Mouse (Mus musculus) hematopoietic stem cell, adult 5-6 weeks (primary cell): ENCODE data around the gene Raf1. TPM values are rescaled to one million over a fixed set of nuclear protein-coding genes. Genes with fewer than 3 reads are reported as not detected.

ENCODE experiments used
- ATAC-seq, 2 experiments: fragments of 125-278 bp in 1 of 2; replicated peaks in 1 of 2; 2 replicates each; pipeline ENCODE4 v1.8.0; 2016 to 2017; ENCODE audit warnings: inconsistent platforms in 2 of 2, mild to moderate bottlenecking in 2 of 2, moderate number of reproducible peaks in 2 of 2, low read depth in 1 of 2, moderate TSS enrichment in 1 of 2; ENCODE audit not compliant: low FRiP score in 2 of 2, poor library complexity in 2 of 2, severe bottlenecking in 2 of 2, insufficient read depth in 1 of 2, low TSS enrichment in 1 of 2
- total RNA-seq: library from RNA; stranded (forward); fragments of 172-1452, 232-1000 nt; gene quantifications from 2 replicates; pipeline ENCODE4 v1.2.3, GENCODE M21; 2017

The Raf1 gene
- total RNA-seq, 1 experiment from 2014 or later, result 90.6 TPM

DNA sequence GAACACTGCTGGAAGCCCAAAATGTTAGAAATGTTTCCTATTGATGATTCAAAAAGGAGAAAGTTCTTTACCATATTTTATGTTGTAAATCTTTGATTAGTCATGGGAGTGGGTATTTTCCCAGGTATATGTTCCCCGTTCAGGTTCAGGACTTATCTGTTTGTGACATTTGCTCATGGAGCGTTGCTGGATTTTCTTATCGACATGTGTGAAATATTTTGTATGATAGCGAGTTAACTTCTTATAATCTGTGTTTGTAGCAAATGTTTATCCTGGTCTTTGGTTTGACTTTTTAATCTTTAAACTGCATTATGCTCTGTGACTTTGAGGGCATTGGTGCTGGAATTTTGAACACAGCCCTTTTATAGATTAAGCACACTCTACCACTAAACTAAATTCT lies 12.2 kb upstream of the Raf1 start:
- ATAC-seq, result no peak

GRCm38 (mm10) chr6:115687753-115688152 lies 11.3 kb upstream of the Raf1 start:
- no peak for ATAC-seq

GRCm38 (mm10) chr6:115684851-115685646 lies 8.6 kb upstream of the Raf1 start:
- no peak; a peak in 1 of 4 replicates for ATAC-seq

GRCm38 (mm10) chr6:115684271-115684670 lies 7.8 kb upstream of the Raf1 start:
- ATAC-seq, result no peak

- no peak for ATAC-seq
Observed at GRCm38 (mm10) chr6:115681066-115681465, 4.6 kb upstream of the Raf1 start.

DNA sequence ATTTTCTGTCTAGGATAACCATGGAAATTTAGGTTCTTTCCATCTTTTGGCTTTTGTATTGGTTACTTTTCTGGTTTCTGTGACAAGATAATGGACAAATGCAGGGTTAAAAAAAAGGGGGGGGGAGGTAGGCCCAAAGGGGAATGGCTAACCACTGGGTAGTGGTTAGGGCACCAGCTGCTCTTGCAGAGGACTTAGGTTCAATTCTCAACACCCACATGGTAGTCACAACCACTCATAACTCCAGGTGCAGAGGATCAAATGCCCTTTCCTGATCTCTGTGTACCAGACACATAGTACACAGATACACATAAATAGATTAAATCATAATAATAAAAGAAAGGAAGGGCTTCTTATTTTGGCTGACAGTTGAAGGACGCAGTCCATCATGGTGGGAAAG lies 1.6 kb upstream of the Raf1 start:
- no peak for ATAC-seq

- ATAC-seq, result no peak
Observed at GRCm38 (mm10) chr6:115677441-115677840, 1.0 kb upstream of the Raf1 start.

- ATAC-seq, result peak; percentile 18 to 35; a peak in 1 of 4 replicates
Observed at GRCm38 (mm10) chr6:115675508-115676336, 713 bp downstream of the Raf1 start.

GRCm38 (mm10) chr6:115675166-115675507 lies 1.3 kb downstream of the Raf1 start:
- no peak for ATAC-seq

DNA sequence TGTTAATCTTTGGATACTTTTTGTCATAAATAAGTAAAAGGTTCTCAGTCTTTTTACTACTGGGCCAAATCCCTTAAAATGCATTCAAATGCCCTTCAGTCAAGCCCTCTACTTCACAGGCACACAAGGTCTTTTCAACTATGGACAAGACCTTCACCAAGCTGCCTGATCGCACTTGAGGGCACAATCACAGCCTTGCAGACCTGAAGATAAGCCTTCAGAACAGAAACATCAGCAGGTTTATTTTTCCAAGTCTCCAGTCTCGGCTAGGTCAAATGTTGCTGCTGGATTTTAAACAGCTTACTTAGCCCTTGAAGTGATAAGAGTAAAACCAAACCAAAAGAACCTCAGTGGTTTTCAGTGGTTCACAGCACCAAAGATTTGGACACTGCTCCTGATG lies 2.1 kb downstream of the Raf1 start:
- no peak for ATAC-seq

GRCm38 (mm10) chr6:115672700-115673099 lies 3.7 kb downstream of the Raf1 start:
- no peak for ATAC-seq

GRCm38 (mm10) chr6:115666641-115667040 lies 9.8 kb downstream of the Raf1 start:
- ATAC-seq, result peak in 1 of 2 experiments; percentile 84; a peak in 2 of 4 replicates

DNA sequence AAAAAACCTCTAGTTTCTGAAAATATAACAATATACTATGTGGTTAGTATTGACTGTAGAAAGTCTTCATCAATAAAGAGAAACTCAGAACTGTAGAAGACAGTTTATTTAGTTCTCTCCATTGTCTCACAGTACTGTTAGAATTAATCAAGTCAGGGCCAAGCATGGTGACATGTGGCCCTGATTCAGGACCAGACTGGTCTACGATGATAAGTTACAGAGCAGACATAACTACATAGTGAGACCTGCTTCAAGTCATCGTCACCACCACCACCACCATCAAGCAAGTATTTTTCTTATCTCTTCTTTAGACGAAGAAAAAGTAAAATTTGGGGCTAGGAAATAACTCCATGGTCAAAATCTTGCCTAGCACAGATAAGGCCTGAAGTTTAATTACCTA lies 12.2 kb downstream of the Raf1 start:
- ATAC-seq, result no peak

DNA sequence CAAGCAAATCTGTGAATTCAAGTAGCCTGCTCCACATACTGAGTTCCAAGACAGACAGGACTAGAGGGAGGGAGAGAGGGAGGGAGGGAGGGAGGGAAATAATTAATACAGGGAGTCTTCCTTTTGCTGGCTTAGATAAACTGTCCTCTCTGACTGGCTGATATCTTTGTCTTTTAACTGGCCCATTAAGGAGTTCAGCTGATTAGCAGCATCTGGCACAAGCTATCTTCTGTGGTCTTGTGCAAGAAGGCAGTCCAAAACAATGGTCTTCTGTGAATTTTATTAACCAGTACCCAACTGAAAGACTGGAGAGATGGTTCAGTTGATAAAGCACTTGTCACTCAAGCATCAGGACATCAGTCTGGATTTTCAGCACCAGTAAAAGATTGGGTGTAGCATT lies 17.6 kb downstream of the Raf1 start:
- ATAC-seq, result no peak; a peak in 1 of 4 replicates

- no peak for ATAC-seq
Observed at GRCm38 (mm10) chr6:115653939-115654338, 22.5 kb downstream of the Raf1 start.

DNA sequence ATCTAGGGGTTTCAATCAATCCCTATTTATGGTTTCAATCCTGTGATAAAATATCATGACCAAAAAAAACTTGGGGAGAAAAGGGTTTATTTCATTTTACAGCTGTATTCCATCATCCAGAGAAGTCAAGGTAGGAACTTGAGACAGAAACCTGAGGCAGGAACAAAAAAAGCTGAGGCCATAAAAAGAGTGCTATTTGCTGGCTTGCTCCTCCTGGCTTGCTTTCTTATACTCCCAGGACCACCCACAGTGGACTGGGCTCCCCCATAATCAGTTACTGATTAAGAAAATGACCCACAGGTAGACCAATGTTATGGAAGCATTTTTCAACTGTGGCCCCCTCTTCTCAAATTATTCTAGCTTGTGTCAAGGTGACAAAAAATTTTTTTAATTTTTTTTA lies 24.7 kb downstream of the Raf1 start:
- no peak for ATAC-seq

DNA sequence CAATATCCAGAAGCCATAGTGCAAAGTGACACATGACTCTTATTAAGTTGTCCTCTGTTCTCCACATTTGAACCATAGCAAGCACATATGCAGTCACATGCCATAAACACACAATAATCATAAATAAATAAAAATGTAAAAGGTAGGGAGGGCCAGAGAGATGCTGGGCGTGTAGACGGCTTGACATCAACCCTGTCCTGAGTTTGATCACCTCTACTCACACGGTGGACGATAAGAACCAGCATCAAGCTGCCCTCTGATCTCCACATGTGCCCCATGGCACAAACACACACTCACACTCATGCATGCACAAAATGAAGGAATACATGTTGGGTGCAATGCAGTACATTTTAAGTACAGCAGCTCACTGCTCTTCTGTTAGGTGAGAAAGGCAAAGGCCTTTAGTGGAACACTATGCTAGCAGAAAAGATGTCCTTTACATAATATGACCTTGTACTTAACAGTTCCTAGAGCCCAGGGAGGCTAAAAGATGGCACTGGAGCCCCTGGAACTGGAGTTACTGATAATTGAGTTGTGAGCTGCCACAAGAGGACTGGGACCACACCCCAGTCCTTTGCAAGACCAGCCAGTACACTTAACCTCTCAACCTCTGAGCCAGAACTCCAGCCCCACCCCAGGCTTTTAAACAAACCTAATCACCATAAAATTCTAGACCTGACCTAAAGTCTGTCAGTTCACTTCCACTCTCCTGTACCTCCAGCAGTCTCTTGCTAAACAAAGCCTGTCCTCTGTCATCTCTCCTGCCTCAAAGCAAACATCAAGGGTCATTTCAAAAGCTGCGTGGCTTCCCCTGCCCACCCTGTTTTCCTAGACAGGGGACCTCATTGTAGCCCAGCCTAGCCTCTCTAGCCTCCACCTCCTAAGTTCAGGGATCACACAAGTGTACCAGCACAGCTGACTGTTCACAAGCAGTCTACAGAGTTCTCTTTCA lies 25.7 kb downstream of the Raf1 start:
- peak in 1 of 2 experiments; percentile 30; a peak in 1 of 4 replicates for ATAC-seq
